Mouse (Mus musculus) T-helper 17 cell (primary cell): ENCODE data around the gene Tmem145.

Experiments
- in situ Hi-C, 2 experiments: fragments of 300-600 bp; cut with MboI, MseI; formaldehyde crosslinking; loops; 1 replicate in 1 of 2; 2 replicates in 1 of 2; pipeline ENCODE4 v1.15.1; 2025; ENCODE audit warnings: high pct_unique_total_duplicates in 2 of 2

The Tmem145 gene

DNA sequence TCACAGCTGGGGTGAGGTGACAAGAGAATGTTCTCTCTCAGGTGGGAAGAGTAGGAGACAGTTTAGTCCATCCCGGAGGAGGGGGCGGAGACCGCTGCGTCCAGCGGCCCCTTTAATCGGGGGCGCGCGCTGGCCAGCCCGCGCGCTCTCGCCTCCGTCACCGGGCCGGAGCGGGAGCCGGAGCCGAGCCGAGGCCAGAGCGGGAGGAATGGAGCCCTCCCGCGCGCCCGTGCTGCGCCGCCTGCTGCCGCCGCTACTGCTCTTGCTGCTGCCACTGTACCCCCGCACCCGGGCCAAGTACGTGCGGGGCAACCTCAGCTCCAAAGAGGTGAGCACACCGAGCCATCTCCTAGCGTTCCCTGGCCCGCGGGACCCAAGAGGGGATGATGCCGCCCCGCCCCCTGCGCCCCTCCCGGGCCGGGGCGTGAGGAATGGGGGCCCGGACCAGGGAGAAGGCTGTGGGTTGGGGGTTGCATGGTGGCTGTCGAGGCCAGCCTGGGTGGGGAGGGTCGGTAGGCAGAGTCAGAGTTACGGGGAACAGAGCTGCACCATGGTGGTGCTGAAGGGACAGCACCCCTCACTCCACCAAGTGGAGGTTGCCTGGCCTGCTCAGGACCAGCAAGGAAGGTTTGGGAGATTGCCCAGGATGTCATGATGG, at the start of gene Tmem145:
Gene Tmem145 (plus strand): TSS at position 151 of the 658 bp plus-strand sequence.
- in situ Hi-C loops = no loop called here

DNA sequence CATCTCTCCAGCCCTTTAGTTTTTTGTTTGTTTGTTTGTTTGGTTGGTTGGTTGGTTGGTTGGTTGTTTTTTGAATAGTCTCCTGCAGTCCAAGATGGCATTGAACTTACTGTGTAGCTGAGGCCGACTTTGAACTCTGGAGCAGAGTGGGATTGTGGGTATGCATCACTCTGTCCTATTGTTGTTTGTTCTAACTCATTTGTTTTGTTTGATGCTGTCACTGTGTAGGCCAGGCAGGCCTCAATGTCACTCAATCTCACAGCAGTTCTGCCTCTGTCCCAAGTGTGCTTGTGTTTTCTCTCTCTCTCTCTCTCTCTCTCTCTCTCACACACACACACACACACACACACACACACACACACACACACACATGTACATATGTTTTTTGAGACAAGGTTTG, 44.0 kb upstream of the Tmem145 start:
- in situ Hi-C loops = loop anchor here in 1 of 2 experiments (25.0 kb wide), 1 partner anchor 1975 kb away; the partner anchor contains the start of genes Coq8b and Itpkc

DNA sequence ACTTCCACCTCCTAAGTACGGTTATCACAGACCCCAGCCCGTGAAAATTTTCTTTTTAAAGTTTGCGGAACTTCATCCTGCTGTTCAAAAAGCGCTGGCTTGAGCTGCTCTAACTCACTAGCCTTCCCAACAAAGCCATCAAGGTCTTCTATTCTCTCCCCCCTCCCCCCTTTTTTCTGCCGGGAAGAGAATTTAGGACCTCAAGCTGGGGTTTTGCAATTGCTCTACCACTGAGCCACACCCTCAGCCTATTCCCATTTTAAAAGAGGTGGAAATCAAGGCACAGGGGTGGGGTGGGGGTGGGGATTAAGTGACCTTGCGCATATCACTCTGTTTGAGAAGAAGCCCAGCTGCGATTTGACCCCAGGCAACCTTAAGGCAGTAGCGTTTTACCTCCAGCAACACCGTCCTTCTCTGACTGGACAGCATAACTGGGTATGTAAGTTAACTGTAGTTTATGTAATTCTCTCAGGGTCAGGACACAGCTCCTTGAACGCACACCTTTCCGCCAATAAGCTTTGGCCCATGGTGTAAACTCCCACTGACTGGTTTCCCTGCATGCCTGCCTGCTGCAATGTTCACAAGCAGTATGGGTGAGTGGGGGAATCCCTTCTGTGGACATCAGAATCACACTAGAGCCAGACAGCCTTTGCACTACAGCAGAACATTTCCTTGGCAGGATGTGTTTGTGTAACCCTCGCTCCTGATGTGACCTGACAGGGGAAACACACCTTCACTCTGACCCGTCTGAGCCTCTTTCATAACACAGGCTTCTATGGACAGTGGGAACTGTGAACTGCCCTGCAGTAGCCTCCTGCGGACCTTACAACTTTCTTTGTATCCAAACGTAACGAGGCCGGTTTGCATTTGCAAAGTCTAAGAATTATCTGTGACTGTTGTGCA, 41.7 kb upstream of the Tmem145 start:
- in situ Hi-C loops = loop anchor here in 1 of 2 experiments (25.0 kb wide), 1 partner anchor 1973 kb away; the partner anchor contains the start of genes Coq8b and Itpkc

DNA sequence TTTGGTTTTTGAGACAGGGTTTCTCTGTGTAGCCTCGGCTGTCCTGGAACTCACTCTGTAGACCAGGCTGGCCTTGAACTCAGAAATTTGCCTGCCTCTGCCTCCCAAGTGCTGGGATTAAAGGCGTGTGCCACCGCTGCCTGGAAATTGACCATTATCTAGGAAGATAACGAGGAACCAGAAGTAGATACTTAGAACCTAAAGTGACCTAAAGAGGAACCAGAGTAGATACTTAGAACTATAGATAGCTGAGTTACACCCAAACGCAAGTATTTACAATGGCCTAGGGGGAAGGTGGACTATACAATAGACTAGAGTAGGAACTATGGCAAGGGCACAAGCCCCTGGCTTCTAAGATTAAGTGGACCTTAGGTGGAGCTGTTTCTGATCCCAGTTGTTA, 40.2 kb upstream of the Tmem145 start:
- in situ Hi-C loops = loop anchor here in 1 of 2 experiments (25.0 kb wide), 1 partner anchor 1972 kb away; the partner anchor contains the start of genes Coq8b and Itpkc

DNA sequence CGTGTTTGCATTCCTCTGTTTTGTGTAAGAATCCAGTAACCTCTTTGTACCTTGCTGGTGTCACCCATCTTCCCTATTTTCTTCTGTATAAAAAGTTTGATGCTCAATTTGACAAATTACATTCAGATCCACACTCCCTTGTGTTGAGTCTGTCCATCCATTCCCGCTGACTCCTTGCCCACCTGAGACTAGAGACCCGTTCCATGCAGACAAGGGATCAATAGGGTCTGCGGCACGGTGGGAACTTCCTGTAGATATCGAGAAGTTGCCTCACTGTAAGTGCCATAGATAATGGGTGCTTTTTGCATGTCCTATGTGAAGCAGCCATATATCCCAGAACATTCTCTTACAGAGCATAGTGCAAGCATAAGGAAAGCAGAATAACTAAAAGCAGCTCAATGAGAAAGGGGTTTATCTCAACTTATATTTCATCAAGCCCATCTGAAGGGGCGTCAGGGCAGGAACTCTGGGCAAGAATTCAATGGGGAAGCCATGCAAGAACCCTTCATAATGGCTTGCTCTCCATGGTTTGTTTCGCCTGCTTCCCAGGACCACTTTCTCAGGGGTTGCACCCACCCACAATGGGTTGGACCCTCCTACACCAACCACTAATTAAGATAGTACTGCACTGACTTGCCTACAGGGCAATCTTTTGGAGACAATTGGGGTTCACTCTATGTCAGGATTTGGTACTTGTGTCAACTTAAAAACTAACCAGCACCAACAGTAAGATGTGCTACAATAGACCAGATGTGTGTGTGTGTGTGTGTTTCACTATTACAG, 39.5 kb upstream of the Tmem145 start:
- in situ Hi-C loops = loop anchor here in 1 of 2 experiments (25.0 kb wide), 1 partner anchor 1971 kb away; the partner anchor contains the start of genes Coq8b and Itpkc

DNA sequence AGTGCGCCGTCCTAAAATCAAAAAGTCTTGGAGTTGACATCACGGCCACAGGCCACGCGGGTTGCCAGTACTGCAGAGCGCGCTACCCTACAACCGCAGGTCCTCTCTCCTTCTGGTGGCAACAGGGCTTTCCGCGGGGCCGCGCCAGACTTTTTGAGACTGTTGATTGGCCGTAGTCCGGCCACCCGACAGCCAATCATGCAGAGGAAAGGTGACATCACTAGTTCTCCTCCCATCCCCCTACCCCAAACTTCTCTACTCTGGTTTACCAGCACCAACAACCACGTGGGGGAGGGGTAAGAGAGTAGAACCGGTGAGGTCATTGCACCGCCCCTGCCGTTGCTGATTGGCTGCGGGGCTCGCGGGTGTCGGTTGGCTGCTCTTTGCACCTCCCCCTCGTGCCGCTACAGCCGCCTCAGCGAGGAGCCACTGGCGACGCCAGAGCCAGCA, 38.6 kb upstream of the Tmem145 start, which contains the start of gene Cic:
Gene Cic (plus strand): TSS at position 404 of the 450 bp plus-strand sequence.
- in situ Hi-C loops = loop anchor here in 1 of 2 experiments (25.0 kb wide), 1 partner anchor 1970 kb away; the partner anchor contains the start of genes Coq8b and Itpkc

DNA sequence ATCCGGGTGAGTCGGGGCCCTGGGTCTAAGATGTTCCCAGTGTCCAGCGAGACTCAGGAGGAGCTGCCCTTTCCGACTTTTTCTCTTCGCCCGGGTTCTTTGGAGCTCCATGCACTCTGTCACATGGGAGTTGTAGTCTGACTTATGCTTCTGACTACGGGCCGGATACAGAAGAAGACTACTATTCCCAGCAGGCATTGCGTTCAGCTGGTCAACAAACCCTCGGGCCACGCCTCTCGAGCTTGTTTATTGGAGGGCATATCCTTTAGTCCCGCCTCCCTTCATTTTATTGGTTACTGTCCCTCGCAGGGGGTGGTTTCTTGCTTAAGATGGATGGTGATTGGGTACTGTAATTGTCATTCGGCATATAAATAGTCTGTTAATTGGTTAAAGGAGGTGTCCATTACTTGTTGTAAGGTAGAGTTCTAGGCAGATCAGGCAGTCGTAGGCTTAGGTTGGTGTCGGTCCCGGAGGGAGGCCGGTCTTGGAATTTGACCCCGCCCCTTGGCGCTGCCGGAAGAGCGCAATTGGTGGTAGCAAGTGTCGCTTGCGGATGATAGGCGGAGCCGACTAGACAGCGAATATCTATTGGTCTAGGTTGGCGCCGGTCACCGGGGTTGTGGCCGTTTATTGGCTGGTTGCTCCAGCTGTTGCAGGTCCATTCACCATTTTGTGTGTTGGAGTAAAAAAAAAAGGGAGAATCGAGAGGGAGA, 38.0 kb upstream of the Tmem145 start:
- in situ Hi-C loops = loop anchor here in 1 of 2 experiments (25.0 kb wide), 1 partner anchor 1969 kb away; the partner anchor contains the start of genes Coq8b and Itpkc

DNA sequence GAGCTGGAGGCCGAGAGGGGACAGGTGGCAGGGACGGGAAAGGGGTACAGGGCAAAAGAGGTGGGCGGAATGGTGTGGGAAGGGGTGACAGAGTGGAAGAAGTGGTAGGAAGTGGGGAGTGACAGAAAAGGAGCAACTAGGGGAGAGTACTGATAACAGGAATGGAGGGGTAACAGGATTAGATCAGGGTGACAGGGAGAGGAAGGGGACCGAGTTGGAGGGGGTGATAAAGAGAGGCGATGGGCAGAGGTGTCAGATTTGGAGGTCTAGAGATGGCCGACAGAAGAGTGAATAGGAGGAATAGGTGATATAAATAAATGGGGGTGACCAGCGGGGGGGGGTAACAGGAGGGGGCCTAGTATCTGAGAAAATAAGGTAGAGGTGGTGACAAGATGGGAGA, 37.3 kb upstream of the Tmem145 start:
- in situ Hi-C loops = loop anchor here in 1 of 2 experiments (25.0 kb wide), 1 partner anchor 1969 kb away; the partner anchor contains the start of genes Coq8b and Itpkc

DNA sequence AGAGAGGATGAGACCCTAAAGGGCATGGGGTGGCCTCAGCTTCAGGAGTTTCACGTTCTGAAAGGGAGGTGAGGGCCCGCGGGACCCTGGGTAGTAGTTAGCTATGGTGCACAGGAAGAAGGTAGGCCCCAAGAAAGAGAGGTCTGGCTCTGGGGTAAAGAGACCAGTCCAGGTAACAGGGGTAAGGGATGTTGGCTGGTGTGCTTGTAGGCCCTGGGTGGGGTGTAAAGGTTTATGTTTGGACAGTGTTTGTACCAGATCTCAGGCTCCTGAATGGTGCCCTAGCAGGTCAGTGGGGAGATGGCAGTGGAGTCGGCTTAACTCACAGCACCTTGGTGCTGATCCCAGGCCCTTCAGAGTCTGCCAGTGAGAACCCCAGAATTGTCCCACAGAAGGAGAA, 36.9 kb upstream of the Tmem145 start:
- in situ Hi-C loops = loop anchor here in 1 of 2 experiments (25.0 kb wide), 1 partner anchor 1968 kb away; the partner anchor contains the start of genes Coq8b and Itpkc

DNA sequence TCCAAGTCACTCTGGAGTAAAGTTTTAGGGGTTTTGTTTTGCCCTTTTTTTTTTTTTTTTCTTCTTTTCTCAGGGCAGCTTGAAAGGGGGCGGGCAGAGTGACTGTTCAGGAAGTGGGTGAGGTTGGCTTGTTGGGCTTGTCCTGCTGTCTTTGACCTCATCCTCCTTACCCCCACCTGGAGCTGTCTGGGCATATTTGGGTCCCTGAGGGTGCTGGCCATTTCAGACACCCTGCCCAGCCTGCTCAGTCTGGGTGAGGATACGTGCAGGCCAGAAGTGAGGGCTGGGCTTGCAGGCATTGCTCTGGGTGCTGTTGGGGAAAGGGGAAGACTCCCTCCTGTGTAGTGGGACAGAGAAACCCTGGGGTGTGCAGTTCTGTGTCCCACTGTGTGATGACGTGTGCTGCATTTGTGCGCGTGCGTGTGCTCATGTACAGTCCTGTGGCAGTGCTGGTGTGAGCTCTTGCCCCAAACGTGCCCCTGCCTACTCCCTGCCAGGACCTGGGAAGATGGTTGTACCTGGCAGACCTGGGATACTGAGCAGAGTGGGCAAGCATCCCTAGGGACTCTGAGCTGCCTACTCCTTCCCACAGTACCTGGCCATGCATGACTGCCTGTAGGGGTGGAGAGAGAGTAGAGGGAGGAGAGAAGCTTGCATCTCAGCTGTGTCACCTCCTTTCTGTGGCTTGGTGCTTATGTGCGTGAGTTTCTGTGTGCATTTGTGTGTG, 36.2 kb upstream of the Tmem145 start:
- in situ Hi-C loops = loop anchor here (5.0 to 25.0 kb wide), 3 partner anchors 45 to 1968 kb away; partner anchors contain the start of genes Coq8b (in 1 of the 2), Dedd2 (in 1 of the 2), Itpkc (in 1 of the 2) and Zfp526 (in 1 of the 2)

DNA sequence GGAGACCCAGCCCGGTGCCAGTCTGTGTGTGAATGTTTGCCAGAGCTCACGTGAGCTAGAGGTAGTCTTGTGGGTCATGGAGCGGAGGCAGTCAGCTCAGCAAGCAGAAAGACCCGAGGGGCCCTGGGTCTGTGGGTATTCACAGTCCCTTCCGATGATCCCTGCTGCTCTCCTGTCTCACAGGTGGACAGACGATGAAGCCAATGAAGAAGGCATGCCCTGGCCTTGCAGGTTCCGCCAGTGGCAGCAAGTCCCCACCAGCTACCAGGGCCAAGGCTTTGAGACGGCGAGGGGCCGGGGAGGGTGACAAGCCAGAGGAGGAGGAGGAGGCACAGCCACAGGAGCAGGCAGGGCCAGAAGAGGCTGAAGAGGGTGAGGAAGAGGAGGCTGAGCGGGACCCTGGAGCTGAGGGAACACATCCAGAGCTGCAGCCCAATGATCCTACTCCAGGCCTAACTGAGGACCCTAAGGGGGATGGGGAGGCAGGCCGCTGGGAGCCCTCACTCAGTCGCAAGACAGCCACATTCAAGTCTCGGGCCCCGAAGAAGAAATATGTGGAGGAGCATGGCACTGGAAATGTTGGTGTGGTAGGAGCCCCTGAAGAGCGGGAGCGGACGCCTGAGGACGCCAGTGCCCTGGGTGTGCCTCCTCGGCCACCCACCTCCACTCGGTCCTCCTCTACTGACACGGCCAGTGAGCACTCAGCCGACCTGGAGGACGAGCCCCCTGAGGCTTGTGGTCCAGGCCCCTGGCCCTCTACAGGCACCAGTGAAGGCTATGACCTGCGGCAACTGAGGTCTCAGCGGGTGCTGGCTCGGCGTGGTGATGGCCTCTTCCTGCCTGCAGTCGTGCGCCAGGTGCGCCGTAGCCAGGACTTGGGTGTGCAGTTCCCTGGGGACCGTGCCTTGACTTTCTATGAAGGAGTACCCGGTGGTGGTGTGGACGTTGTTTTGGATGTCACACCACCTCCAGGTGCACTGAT, 35.0 kb upstream of the Tmem145 start:
- in situ Hi-C loops = loop anchor here (5.0 to 25.0 kb wide), 3 partner anchors 46 to 1966 kb away; partner anchors contain the start of genes Coq8b (in 1 of the 2), Dedd2 (in 1 of the 2), Itpkc (in 1 of the 2) and Zfp526 (in 1 of the 2)

DNA sequence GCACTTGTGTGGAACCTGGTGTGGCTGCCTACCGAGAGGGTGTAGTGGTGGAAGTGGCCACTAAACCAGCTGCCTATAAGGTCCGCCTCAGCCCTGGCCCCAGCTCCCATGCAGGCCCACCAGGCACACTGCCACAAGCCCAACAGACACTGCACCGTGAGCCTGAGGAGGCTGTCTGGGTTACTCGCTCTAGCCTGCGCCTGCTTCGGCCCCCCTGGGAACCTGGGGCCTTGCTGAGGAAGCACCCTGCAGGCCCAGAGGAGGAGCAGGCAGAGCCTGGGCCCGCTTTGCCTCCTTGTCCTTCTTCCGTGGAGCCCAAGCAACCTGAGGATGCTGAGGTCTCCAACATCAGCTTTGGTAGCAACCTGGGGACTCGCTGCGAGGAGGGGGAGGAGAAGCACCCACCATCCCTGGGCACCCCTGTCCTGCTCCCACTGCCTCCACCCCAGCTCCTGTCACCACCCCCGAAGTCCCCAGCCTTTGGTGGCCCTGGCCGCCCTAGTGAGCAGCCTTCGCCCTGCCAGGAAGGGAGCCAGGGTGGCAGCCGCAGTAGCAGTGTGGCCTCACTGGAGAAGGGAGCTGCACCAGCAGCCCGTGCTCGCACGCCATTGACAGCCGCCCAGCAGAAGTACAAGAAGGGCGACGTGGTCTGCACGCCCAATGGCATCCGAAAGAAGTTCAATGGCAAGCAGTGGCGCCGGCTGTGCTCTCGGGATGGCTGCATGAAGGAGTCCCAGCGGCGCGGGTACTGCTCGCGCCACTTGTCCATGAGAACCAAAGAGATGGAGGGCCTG, 34.1 kb upstream of the Tmem145 start:
- in situ Hi-C loops = loop anchor here (5.0 to 25.0 kb wide), 3 partner anchors 47 to 1965 kb away; partner anchors contain the start of genes Coq8b (in 1 of the 2), Dedd2 (in 1 of the 2), Itpkc (in 1 of the 2) and Zfp526 (in 1 of the 2)

DNA sequence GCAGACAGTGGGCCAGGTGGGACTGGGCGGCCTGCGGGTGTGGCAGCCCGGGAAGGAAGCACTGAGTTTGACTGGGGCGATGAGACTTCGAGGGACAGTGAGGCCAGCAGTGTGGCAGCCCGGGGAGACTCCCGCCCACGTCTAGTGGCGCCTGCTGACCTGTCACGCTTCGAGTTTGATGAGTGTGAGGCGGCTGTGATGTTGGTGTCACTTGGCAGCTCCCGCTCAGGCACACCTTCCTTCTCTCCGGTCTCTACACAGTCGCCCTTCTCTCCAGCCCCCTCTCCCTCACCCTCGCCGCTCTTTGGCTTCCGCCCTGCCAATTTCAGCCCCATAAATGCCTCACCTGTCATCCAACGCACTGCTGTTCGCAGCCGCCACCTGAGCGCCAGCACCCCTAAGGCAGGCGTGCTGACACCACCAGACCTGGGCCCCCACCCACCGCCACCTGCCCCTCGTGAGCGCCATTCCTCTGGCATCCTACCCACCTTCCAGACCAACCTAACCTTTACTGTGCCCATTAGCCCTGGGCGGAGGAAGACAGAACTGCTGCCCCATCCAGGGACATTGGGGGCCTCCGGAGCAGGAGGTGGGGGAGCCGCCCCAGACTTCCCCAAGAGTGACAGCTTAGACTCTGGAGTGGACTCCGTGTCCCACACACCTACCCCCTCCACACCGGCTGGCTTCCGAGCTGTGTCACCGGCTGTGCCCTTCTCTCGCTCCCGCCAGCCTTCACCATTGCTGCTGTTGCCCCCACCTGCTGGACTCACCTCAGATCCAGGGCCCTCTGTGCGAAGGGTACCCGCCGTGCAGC, 33.3 kb upstream of the Tmem145 start:
- in situ Hi-C loops = loop anchor here (5.0 to 25.0 kb wide), 3 partner anchors 48 to 1965 kb away; partner anchors contain the start of genes Coq8b (in 1 of the 2), Dedd2 (in 1 of the 2), Itpkc (in 1 of the 2) and Zfp526 (in 1 of the 2)

DNA sequence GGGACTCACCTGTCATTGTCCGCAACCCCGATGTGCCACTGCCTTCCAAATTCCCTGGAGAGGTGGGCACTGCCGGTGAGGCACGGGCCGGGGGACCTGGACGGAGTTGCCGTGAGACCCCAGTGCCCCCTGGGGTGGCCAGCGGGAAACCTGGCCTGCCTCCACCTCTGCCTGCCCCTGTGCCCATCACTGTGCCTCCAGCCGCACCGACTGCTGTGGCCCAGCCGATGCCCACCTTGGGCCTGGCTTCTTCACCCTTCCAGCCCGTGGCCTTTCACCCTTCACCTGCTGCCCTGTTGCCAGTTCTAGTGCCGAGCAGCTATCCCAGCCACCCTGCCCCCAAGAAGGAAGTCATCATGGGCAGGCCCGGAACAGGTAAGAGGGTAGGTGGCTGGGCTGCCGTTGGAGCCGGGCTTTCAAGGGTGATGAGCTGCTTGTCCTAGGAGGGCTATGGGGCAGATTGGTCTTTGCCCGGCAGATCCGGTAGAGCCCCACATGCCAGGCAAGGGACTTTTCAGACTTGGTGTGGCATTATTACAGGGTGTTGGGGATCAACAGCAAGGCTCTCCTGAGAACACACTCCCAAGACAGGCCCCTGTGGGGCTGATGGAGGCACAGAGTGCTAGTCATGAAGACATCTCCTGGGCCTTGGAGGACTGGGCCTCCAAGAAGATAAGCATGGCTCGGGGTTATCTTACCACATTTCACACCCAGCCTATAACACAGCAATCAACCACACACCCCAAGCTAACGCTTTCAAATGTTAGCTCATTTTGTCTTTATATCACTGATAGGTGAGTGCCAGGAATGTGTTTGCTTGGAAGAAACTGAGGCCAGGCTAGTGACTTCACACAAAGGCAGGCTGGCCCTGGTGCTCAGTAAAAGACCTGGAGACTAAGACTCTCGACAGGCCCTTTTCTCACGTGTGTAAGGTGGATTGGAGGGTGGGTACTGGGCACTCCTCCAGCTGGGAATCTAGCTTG, 32.4 kb upstream of the Tmem145 start:
- in situ Hi-C loops = loop anchor here (5.0 to 25.0 kb wide), 3 partner anchors 49 to 1964 kb away; partner anchors contain the start of genes Coq8b (in 1 of the 2), Dedd2 (in 1 of the 2), Itpkc (in 1 of the 2) and Zfp526 (in 1 of the 2)
